Mouse (Mus musculus) right cerebral cortex, adult 2 months (tissue): ENCODE results near the gene Snrpb.

Experiments
- DNase-seq, 2 experiments: peaks; one replicate each; pipeline ENCODE4 v3.0.0; 2021 to 2022; ENCODE audit warnings: low spot score in 2 of 2

Snrpb gene

GRCm38 (mm10) chr2:130143011-130143410, 36.2 kb downstream of the Snrpb start:
- no peak for DNase-seq

- DNase-seq, result no peak
Observed at GRCm38 (mm10) chr2:130129687-130130086, 49.5 kb downstream of the Snrpb start.

- DNase-seq, result no peak
Observed at GRCm38 (mm10) chr2:130126073-130126472, 53.1 kb downstream of the Snrpb start.

GRCm38 (mm10) chr2:130125279-130126059, 53.7 kb downstream of the Snrpb start:
- DNase-seq, result no peak
